Mouse (Mus musculus) MEL (cell line): ENCODE data around the gene Zfp493. TPM values are rescaled to one million over a fixed set of nuclear protein-coding genes. Genes with fewer than 3 reads are reported as not detected.
"Not testable (repeated sequence)": the region's sequence is repeated elsewhere in the genome, so short reads cannot be mapped to it uniquely, and the experiment has no call there.

Experiments used
- DNase-seq: peaks from one replicate; pipeline ENCODE4 v3.0.0; 2011; ENCODE audit warnings: low read depth, low spot score
- H3K27ac ChIP-seq: 2 replicates; pipeline ENCODE4 v1.5.1; 2012; ENCODE audit warnings: low read depth, mild to moderate bottlenecking, control low read depth, low read length, moderate library complexity; ENCODE audit not compliant: control insufficient read depth
- H3K27me3 ChIP-seq, 2 experiments: fragments of 150-350 bp in 1 of 2; sonication (generic) in 1 of 2; 2 replicates each; pipeline ENCODE4 v1.6.1; 2012; ENCODE audit warnings: low read length in 2 of 2, mild to moderate bottlenecking in 2 of 2, improper control_type of control experiment in 1 of 2, moderate library complexity in 1 of 2; ENCODE audit not compliant: insufficient read depth in 2 of 2, control insufficient read depth in 1 of 2
- H3K36me3 ChIP-seq, 2 experiments: 2 replicates each; pipeline ENCODE4 v1.6.1; 2012 to 2014; ENCODE audit warnings: low read length in 2 of 2, improper control_type of control experiment in 1 of 2, inconsistent platforms in 1 of 2, mild to moderate bottlenecking in 1 of 2; ENCODE audit not compliant: insufficient read depth in 2 of 2, control insufficient read depth in 1 of 2
- H3K4me1 ChIP-seq, 2 experiments: fragments of 150-350 bp in 1 of 2; sonication (generic) in 1 of 2; 2 replicates each; pipeline ENCODE4 v1.6.1; 2012; ENCODE audit warnings: low read length in 2 of 2, improper control_type of control experiment in 1 of 2, mild to moderate bottlenecking in 1 of 2; ENCODE audit not compliant: insufficient read depth in 2 of 2, control insufficient read depth in 1 of 2
- H3K4me3 ChIP-seq, 2 experiments: fragments of 150-350 bp in 1 of 2; sonication (generic) in 1 of 2; 2 replicates each; pipeline ENCODE4 v1.5.1; 2012; ENCODE audit warnings: low read depth in 2 of 2, low read length in 2 of 2, mild to moderate bottlenecking in 2 of 2, moderate library complexity in 2 of 2, control low read depth in 1 of 2, improper control_type of control experiment in 1 of 2; ENCODE audit not compliant: control insufficient read depth in 1 of 2, insufficient read depth in 1 of 2
- H3K79me2 ChIP-seq: 2 replicates; pipeline ENCODE4 v1.6.1; 2012; ENCODE audit warnings: mild to moderate bottlenecking, low read length, moderate library complexity; ENCODE audit not compliant: control insufficient read depth, poor library complexity, insufficient read depth
- H3K9ac ChIP-seq: 2 replicates; pipeline ENCODE4 v1.6.1; 2012; ENCODE audit warnings: low read depth, mild to moderate bottlenecking, control low read depth, low read length, moderate library complexity; ENCODE audit not compliant: control insufficient read depth, poor library complexity, severe bottlenecking
- H3K9me3 ChIP-seq: fragments of 150-350 bp; sonication (generic); replicated peaks from 2 replicates; pipeline ENCODE4 v1.6.1; 2012; ENCODE audit warnings: mild to moderate bottlenecking, low read length, improper control_type of control experiment, moderate library complexity; ENCODE audit not compliant: insufficient read depth
- CHD1 ChIP-seq: IDR thresholded peaks from 2 replicates; pipeline ENCODE4 v1.6.1; 2012; ENCODE audit warnings: low read depth, mild to moderate bottlenecking, inconsistent platforms, low read length, improper control_type of control experiment
- CHD2 ChIP-seq: IDR thresholded peaks from 2 replicates; pipeline ENCODE4 v1.6.1; 2011; ENCODE audit warnings: low read length, improper control_type of control experiment
- CTCF ChIP-seq, 3 experiments: IDR thresholded peaks in 2 of 3; conservative IDR thresholded peaks in 1 of 3; 2 replicates each; pipeline ENCODE4 v1.5.1; 2011 to 2012; ENCODE audit warnings: low read length in 3 of 3, low read depth in 2 of 3, mild to moderate bottlenecking in 2 of 3, improper control_type of control experiment in 1 of 3, inconsistent platforms in 1 of 3, mixed read lengths in 1 of 3, moderate library complexity in 1 of 3; ENCODE audit not compliant: control insufficient read depth in 1 of 3, insufficient read depth in 1 of 3, poor library complexity in 1 of 3, severe bottlenecking in 1 of 3
- GATA1 ChIP-seq: IDR thresholded peaks from 2 replicates; pipeline ENCODE4 v1.6.1; 2011; ENCODE audit warnings: low read depth, low read length, improper control_type of control experiment
- HCFC1 ChIP-seq: IDR thresholded peaks from 2 replicates; pipeline ENCODE4 v1.6.1; 2012; ENCODE audit warnings: low read depth, mild to moderate bottlenecking, inconsistent platforms, low read length, improper control_type of control experiment, moderate library complexity
- MEF2A ChIP-seq: IDR thresholded peaks from 2 replicates; pipeline ENCODE4 v1.6.1; 2014; ENCODE audit warnings: low read depth, mild to moderate bottlenecking, inconsistent platforms, low read length, improper control_type of control experiment; ENCODE audit not compliant: poor library complexity, insufficient replicate concordance, severe bottlenecking; ENCODE audit errors: extremely low read depth
- MXI1 ChIP-seq: IDR thresholded peaks from 2 replicates; pipeline ENCODE4 v1.6.1; 2011; ENCODE audit warnings: mild to moderate bottlenecking, low read depth, low read length, improper control_type of control experiment
- MYC ChIP-seq: IDR thresholded peaks from 2 replicates; pipeline ENCODE4 v1.6.1; 2011; ENCODE audit warnings: low read depth, mild to moderate bottlenecking, low read length, improper control_type of control experiment, moderate library complexity
- POLR2AphosphoS5 ChIP-seq: IDR thresholded peaks from 2 replicates; pipeline ENCODE4 v1.6.1; 2012; ENCODE audit warnings: low read depth, borderline replicate concordance, mild to moderate bottlenecking, inconsistent platforms, low read length, moderate library complexity, mixed read lengths
- RAD21 ChIP-seq: IDR thresholded peaks from 2 replicates; pipeline ENCODE4 v1.6.1; 2011; ENCODE audit warnings: mild to moderate bottlenecking, low read depth, low read length, improper control_type of control experiment
- TAL1 ChIP-seq: IDR thresholded peaks from 2 replicates; pipeline ENCODE4 v1.6.1; 2012; ENCODE audit warnings: mild to moderate bottlenecking, inconsistent platforms, low read length, moderate library complexity, mixed read lengths
- TBP ChIP-seq: IDR thresholded peaks from 2 replicates; pipeline ENCODE4 v1.8.0; 2011; ENCODE audit warnings: low read depth, low read length, improper control_type of control experiment
- USF1 ChIP-seq: IDR thresholded peaks from 2 replicates; pipeline ENCODE4 v1.6.1; 2014; ENCODE audit warnings: low read depth, mild to moderate bottlenecking, inconsistent platforms, low read length, improper control_type of control experiment, moderate library complexity
- ZC3H11A ChIP-seq: IDR thresholded peaks from 2 replicates; pipeline ENCODE4 v1.6.1; 2012; ENCODE audit warnings: low read depth, mild to moderate bottlenecking, inconsistent platforms, low read length, improper control_type of control experiment
- ZKSCAN1 ChIP-seq: IDR thresholded peaks from 2 replicates; pipeline ENCODE4 v1.6.1; 2012; ENCODE audit warnings: low read depth, mild to moderate bottlenecking, inconsistent platforms, low read length, improper control_type of control experiment, moderate library complexity
- ZMIZ1 ChIP-seq: IDR thresholded peaks from 2 replicates; pipeline ENCODE4 v1.6.1; 2012; ENCODE audit warnings: low read depth, mild to moderate bottlenecking, inconsistent platforms, low read length, improper control_type of control experiment, moderate library complexity
- polyA plus RNA-seq, 2 experiments: library from polyadenylated mRNA; stranded (reverse) in 1 of 2; unstranded in 1 of 2; fragments of >175 nt in 1 of 2; fragments of >200 nt in 1 of 2; gene quantifications; 2 replicates each; pipeline versions ENCODE4 v1.2.1 to v1.2.4; 2012; ENCODE audit warnings: low replicate concordance in 2 of 2, low read depth in 1 of 2; ENCODE audit not compliant: insufficient read length in 2 of 2, insufficient read depth in 1 of 2, missing spikeins in 1 of 2
- total RNA-seq: library from RNA; depleted of rRNA; stranded (reverse); fragments of 300-350 nt; gene quantifications from 2 replicates; pipeline ENCODE4 v1.2.3, GENCODE M21; 2012; rRNA removed

Gene Zfp493
- not detected in 2 replicates for total RNA-seq
- polyA plus RNA-seq = under 1 TPM in 1 of 2 experiments, not detected in 1; 0.38 TPM

- no peak for TF ChIP-seq CTCF (IDR thresholded peaks at IDR 0.05 in 2 of 3, conservative IDR thresholded peaks at IDR 0.05 in 1 of 3; ENCODE audit: control insufficient read depth in 1 of 3, insufficient read depth in 1 of 3, low read depth in 2 of 3, low read length in 3 of 3, poor library complexity in 1 of 3, severe bottlenecking in 1 of 3)
- TF ChIP-seq POLR2AphosphoS5 = no peak
- peak; percentile 38; the same call in 1 of the 2 replicates for TF ChIP-seq HCFC1
- Histone ChIP-seq H3K36me3 (no peaks in the 10 kb centered on the region), H3K79me2 (no peaks in the 10 kb centered on the region), H3K9me3 (no peaks in the 10 kb centered on the region), H3K27ac (no peak within 1 kb of the TSS), H3K9ac (no peak within 1 kb of the TSS), H3K27me3 (no peaks in the 10 kb centered on the region), H3K4me3 (peak within 1 kb of the TSS in 1 of 2 experiments; percentile 39; a peak in 1 of 4 replicates), H3K4me1 (no peaks in the 10 kb centered on the region)
- peak; percentile 17 for DNase-seq
Measured at GRCm38 (mm10) chr13:67779265-67780221, at the start of gene Zfp493. Gene Zfp493, plus strand, starts transcription at chr13:67779693.

- DNase-seq, H3K36me3 ChIP-seq: not testable (repeated sequence)
Measured at GRCm38 (mm10) chr13:67734391-67734790, 45.1 kb upstream of the Zfp493 start.

GRCm38 (mm10) chr13:67742941-67743340 is 36.6 kb upstream of the Zfp493 start:
- no peak overlapping the region for H3K9ac ChIP-seq
- no peak overlapping the region for H3K27ac ChIP-seq
- H3K27me3 ChIP-seq = no peaks in the 10 kb centered on the region
- H3K4me3 ChIP-seq = no peak overlapping the region
- DNase-seq = no peak
- no peak for TF ChIP-seq TBP
- TF ChIP-seq ZC3H11A = no peak
- TF ChIP-seq RAD21 = no peak
- TF ChIP-seq MXI1 = no peak
- TF ChIP-seq MEF2A = no peak
- TF ChIP-seq MYC = no peak
- TF ChIP-seq CHD2 = no peak
- no peak for TF ChIP-seq ZMIZ1
- TF ChIP-seq CHD1 = no peak
- TF ChIP-seq USF1 = no peak
- no peak for TF ChIP-seq ZKSCAN1
- no peak for TF ChIP-seq TAL1
- TF ChIP-seq GATA1 = no peak
- H3K79me2 ChIP-seq = no peaks in the 10 kb centered on the region
- H3K9me3 ChIP-seq = no peaks in the 10 kb centered on the region; the same call in 1 of the 2 replicates
- no peaks in the 10 kb centered on the region for H3K36me3 ChIP-seq
- H3K4me1 ChIP-seq = no peaks in the 10 kb centered on the region

More at GRCm38 (mm10) chr13:67734391-67734790, 45.1 kb upstream of the Zfp493 start:
- H3K27ac ChIP-seq, H3K4me1 ChIP-seq, H3K79me2 ChIP-seq, H3K27me3 ChIP-seq, H3K9ac ChIP-seq, H3K9me3 ChIP-seq, H3K4me3 ChIP-seq: not testable (repeated sequence)
